Mouse (Mus musculus) naive thymus-derived CD4-positive, alpha-beta T cell, adult 2 months (primary cell): Measurements from ENCODE around the gene Rims1.

ENCODE experiments used
- DNase-seq: peaks from one replicate; pipeline ENCODE4 v3.0.0-alpha.2; 2011; ENCODE audit warnings: low read depth

The Rims1 gene

GRCm38 (mm10) chr1:22338914-22339313, 466.9 kb downstream of the Rims1 start:
- DNase-seq = no peak

- DNase-seq = no peak
Observed at GRCm38 (mm10) chr1:22320941-22321676, 484.7 kb downstream of the Rims1 start.

- no peak for DNase-seq
Observed at GRCm38 (mm10) chr1:22315537-22315936, 490.3 kb downstream of the Rims1 start.

GRCm38 (mm10) chr1:22311471-22311870, 494.3 kb downstream of the Rims1 start:
- no peak for DNase-seq

- DNase-seq = no peak
Observed at GRCm38 (mm10) chr1:22306519-22306918, 499.3 kb downstream of the Rims1 start.

GRCm38 (mm10) chr1:22305932-22306331, 499.9 kb downstream of the Rims1 start:
- DNase-seq = no peak

- DNase-seq = no peak
Observed at GRCm38 (mm10) chr1:22293953-22294352, 511.8 kb downstream of the Rims1 start.

GRCm38 (mm10) chr1:22293310-22293709, 512.5 kb downstream of the Rims1 start:
- DNase-seq = no peak

GRCm38 (mm10) chr1:22286807-22287206, 519.0 kb downstream of the Rims1 start:
- no peak for DNase-seq

GRCm38 (mm10) chr1:22279954-22280353, 525.8 kb downstream of the Rims1 start:
- no peak for DNase-seq

- no peak for DNase-seq
Observed at GRCm38 (mm10) chr1:22274081-22274480, 531.7 kb downstream of the Rims1 start.

GRCm38 (mm10) chr1:22270131-22270530, 535.7 kb downstream of the Rims1 start:
- DNase-seq = no peak

GRCm38 (mm10) chr1:22268581-22269359, 537.0 kb downstream of the Rims1 start:
- DNase-seq = peak; percentile 62

- no peak for DNase-seq
Observed at GRCm38 (mm10) chr1:22266491-22266890, 539.3 kb downstream of the Rims1 start.

- no peak for DNase-seq
Observed at GRCm38 (mm10) chr1:22265528-22265927, 540.3 kb downstream of the Rims1 start.

- DNase-seq = no peak
Observed at GRCm38 (mm10) chr1:22262169-22262950, 543.4 kb downstream of the Rims1 start.

- DNase-seq = no peak
Observed at GRCm38 (mm10) chr1:22261702-22262101, 544.1 kb downstream of the Rims1 start.

- no peak for DNase-seq
Observed at GRCm38 (mm10) chr1:22260291-22260690, 545.5 kb downstream of the Rims1 start.

- no peak for DNase-seq
Observed at GRCm38 (mm10) chr1:22258356-22258755, 547.4 kb downstream of the Rims1 start.

- no peak for DNase-seq
Observed at GRCm38 (mm10) chr1:22254278-22254677, 551.5 kb downstream of the Rims1 start.

GRCm38 (mm10) chr1:22252873-22253272, 552.9 kb downstream of the Rims1 start:
- DNase-seq = no peak

GRCm38 (mm10) chr1:22248898-22249386, 556.9 kb downstream of the Rims1 start:
- DNase-seq = no peak
